In genomic region chr4:148985541-148986476, GRCm38 (mm10) we compare ENCODE assay signal across 7 mouse cellular contexts.
DNase-seq lines count a peak whose midpoint lies in the region; ATAC-seq lines count a peak whose summit lies in the region.

No protein-coding gene starts in this region.

- DNase-seq in kidney, postnatal 25 days = peak; percentile 23 to 57
- peak; percentile 74 for DNase-seq in embryonic facial prominence, embryonic 10.5 days (ENCODE audit: low spot score)
- no peak for DNase-seq in hindbrain, embryonic 11.5 days (ENCODE audit: low spot score)
- DNase-seq in MN1 (ENCODE audit: low spot score) = no peak
- no peak for DNase-seq in frontal cortex, postnatal 10 days (ENCODE audit: low spot score in 2 of 2)

- no peak overlapping the region for H3K4me2 ChIP-seq in kidney, embryonic 14.5 days (replicated peaks; ENCODE audit: low read depth, low read length)
- no peak overlapping the region for H3K4me2 ChIP-seq in hindbrain, embryonic 11.5 days (replicated peaks; ENCODE audit: low read depth, low read length)
- no peak overlapping the region for H3K4me2 ChIP-seq in midbrain, embryonic 13.5 days (replicated peaks)

- H3K4me3 ChIP-seq in kidney, embryonic 14.5 days (ENCODE audit: low read length) = no peak overlapping the region
- H3K4me3 ChIP-seq in embryonic facial prominence, embryonic 10.5 days = peak overlapping the region; percentile 17; the same call in 1 of the 2 replicates
- H3K4me3 ChIP-seq in hindbrain, embryonic 11.5 days (ENCODE audit: low read depth, low read length) = no peak overlapping the region
- no peak overlapping the region for H3K4me3 ChIP-seq in midbrain, embryonic 13.5 days (replicated peaks)

- WGBS in kidney, embryonic 14.5 days = 36% methylated on average over 24 of the region's 24 CpGs
- WGBS in embryonic facial prominence, embryonic 10.5 days = 26% methylated on average over 24 of the region's 24 CpGs
- WGBS in hindbrain, embryonic 11.5 days = 44% methylated on average over 24 of the region's 24 CpGs
- 50% methylated on average over 24 of the region's 24 CpGs for WGBS in midbrain, embryonic 13.5 days

- H3K9ac ChIP-seq in kidney, embryonic 14.5 days (ENCODE audit: low read depth, low read length) = no peak overlapping the region
- H3K9ac ChIP-seq in hindbrain, embryonic 11.5 days (ENCODE audit: low read depth, low read length) = no peak overlapping the region
- peak overlapping the region; percentile 48 for H3K9ac ChIP-seq in midbrain, embryonic 13.5 days (replicated peaks)

- H3K36me3 ChIP-seq in kidney, embryonic 14.5 days (ENCODE audit: control insufficient read depth, insufficient read depth, low read length) = peaks cover 9% of the 10 kb centered on the region; the same call in 1 of the 2 replicates
- peaks cover 24% of the 10 kb centered on the region for H3K36me3 ChIP-seq in embryonic facial prominence, embryonic 10.5 days (replicated peaks)
- no peaks in the 10 kb centered on the region for H3K36me3 ChIP-seq in hindbrain, embryonic 11.5 days (ENCODE audit: control insufficient read depth, insufficient read depth, low read length)
- H3K36me3 ChIP-seq in midbrain, embryonic 13.5 days = 0 out of 2 replicates have a peak, but pooled peaks cover 7% of the 10 kb centered on the region

- H3K4me1 ChIP-seq in kidney, embryonic 14.5 days (ENCODE audit: control insufficient read depth, insufficient read depth, low read length) = peaks cover 39% of the 10 kb centered on the region
- peaks cover 84% of the 10 kb centered on the region for H3K4me1 ChIP-seq in embryonic facial prominence, embryonic 10.5 days
- peaks cover 14% of the 10 kb centered on the region; the same call in 1 of the 2 replicates for H3K4me1 ChIP-seq in hindbrain, embryonic 11.5 days (replicated peaks; ENCODE audit: control insufficient read depth, insufficient read depth, low read length)
- peaks cover 70% of the 10 kb centered on the region for H3K4me1 ChIP-seq in midbrain, embryonic 13.5 days (replicated peaks)

- no peak for ATAC-seq in kidney, embryonic 14.5 days (ENCODE audit: low FRiP score, low TSS enrichment)
- no peak for ATAC-seq in hindbrain, embryonic 11.5 days (ENCODE audit: low FRiP score)
- ATAC-seq in midbrain, embryonic 13.5 days = no peak

- no peak overlapping the region for H3K27ac ChIP-seq in kidney, embryonic 14.5 days (ENCODE audit: low read depth, low read length)
- peak overlapping the region; percentile 80 for H3K27ac ChIP-seq in embryonic facial prominence, embryonic 10.5 days (replicated peaks)
- peak overlapping the region; percentile 30; the same call in 1 of the 2 replicates for H3K27ac ChIP-seq in hindbrain, embryonic 11.5 days (ENCODE audit: low read depth, low read length)
- peak overlapping the region; percentile 44; the same call in 1 of the 2 replicates for H3K27ac ChIP-seq in midbrain, embryonic 13.5 days

- no peaks in the 10 kb centered on the region for H3K9me3 ChIP-seq in kidney, embryonic 14.5 days (ENCODE audit: control insufficient read depth, low read length)
- no peaks in the 10 kb centered on the region for H3K9me3 ChIP-seq in embryonic facial prominence, embryonic 10.5 days
- no peaks in the 10 kb centered on the region for H3K9me3 ChIP-seq in hindbrain, embryonic 11.5 days (ENCODE audit: control insufficient read depth, low read length)
- no peaks in the 10 kb centered on the region for H3K9me3 ChIP-seq in midbrain, embryonic 13.5 days

- H3K27me3 ChIP-seq in kidney, embryonic 14.5 days (ENCODE audit: control insufficient read depth, insufficient read depth, low read length) = no peaks in the 10 kb centered on the region
- H3K27me3 ChIP-seq in embryonic facial prominence, embryonic 10.5 days (replicated peaks; ENCODE audit: low read depth, poor library complexity, severe bottlenecking) = no peaks in the 10 kb centered on the region
- H3K27me3 ChIP-seq in hindbrain, embryonic 11.5 days (ENCODE audit: control insufficient read depth, insufficient read depth, low read length) = no peaks in the 10 kb centered on the region
- H3K27me3 ChIP-seq in midbrain, embryonic 13.5 days = no peaks in the 10 kb centered on the region

Comparison
In these comparisons a context has a peak if more than half of its experiments do, and no peak if none do; other contexts are left out.
1. DNase-seq: peak in kidney, postnatal 25 days (2 of 2) and embryonic facial prominence, embryonic 10.5 days (single experiment); none in hindbrain, embryonic 11.5 days (single experiment), MN1 (single experiment) and frontal cortex, postnatal 10 days (0 of 2).